Mouse (Mus musculus): ENCODE measurements around the gene Gm9945.

Gene Gm9945

GRCm38 (mm10) chr11:53523545-53524405, 43.8 kb downstream of the Gm9945 start:
- no peak for DNase-seq

GRCm38 (mm10) chr11:53524905-53525304, 44.9 kb downstream of the Gm9945 start:
- DNase-seq: peak; percentile 56

- peak; percentile 81 for DNase-seq
Measured at GRCm38 (mm10) chr11:53525461-53525860, 45.5 kb downstream of the Gm9945 start.

GRCm38 (mm10) chr11:53528397-53529252, 48.7 kb downstream of the Gm9945 start:
- DNase-seq: no peak

GRCm38 (mm10) chr11:53529253-53529557, 49.2 kb downstream of the Gm9945 start:
- DNase-seq: peak; percentile 79

GRCm38 (mm10) chr11:53530001-53530400, 50.0 kb downstream of the Gm9945 start:
- no peak for DNase-seq
